Mouse (Mus musculus): ENCODE measurements around the gene Scnm1.

GRCm38 (mm10) chr3:95162345-95162628 is 28.5 kb upstream of the Scnm1 start:
- no peak for TF ChIP-seq CTCF (IDR thresholded peaks at IDR 0.05; ENCODE audit: low read depth)
- no peak for TF ChIP-seq EP300 (IDR thresholded peaks at IDR 0.05; ENCODE audit: low read depth)
